Mouse (Mus musculus) urinary bladder, postnatal 36 days (tissue): ENCODE data around the gene Irx1.

Source experiments
- DNase-seq, 2 experiments: peaks; one replicate each; pipeline ENCODE4 v3.0.0; 2022; ENCODE audit warnings: low spot score in 2 of 2, mixed read lengths in 1 of 2

Gene Irx1

DNA sequence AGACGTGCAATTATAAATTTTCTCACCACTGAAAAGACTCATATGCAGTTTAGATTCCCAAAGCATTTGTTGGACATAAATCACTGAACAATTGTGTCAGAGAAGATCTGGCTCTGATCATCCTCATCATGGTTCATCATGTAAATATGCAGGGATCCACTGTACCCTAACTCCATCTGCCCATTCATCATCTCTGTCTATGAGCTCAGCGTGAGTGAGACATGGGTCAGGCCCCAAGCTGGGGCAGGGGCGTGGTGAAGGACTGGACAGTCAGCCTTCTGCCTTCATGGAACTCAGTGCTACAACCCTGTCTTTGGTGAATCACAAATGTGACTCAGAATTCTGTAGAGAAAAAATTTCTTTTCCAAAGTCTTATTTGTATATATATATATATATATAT lies 53.2 kb downstream of the Irx1 start:
- DNase-seq = no peak
